Mouse (Mus musculus) layer of hippocampus, adult 9-11 months (tissue): ENCODE measurements around the gene Lbx2.

Experiments
- DNase-seq: peaks from one replicate; pipeline ENCODE4 v3.0.0; 2022

Lbx2 gene

GRCm38 (mm10) chr6:83115011-83115671 lies 29.0 kb downstream of the Lbx2 start, which contains the start of gene Mogs:
Mogs (plus strand) TSS chr6:83115496.
- peak; percentile 91 for DNase-seq

GRCm38 (mm10) chr6:83115682-83116372 lies 29.7 kb downstream of the Lbx2 start:
- peak; percentile 38 for DNase-seq

GRCm38 (mm10) chr6:83116373-83117164 lies 30.4 kb downstream of the Lbx2 start:
- no peak for DNase-seq

GRCm38 (mm10) chr6:83117165-83117438 lies 30.9 kb downstream of the Lbx2 start:
- no peak for DNase-seq

GRCm38 (mm10) chr6:83117616-83118015 lies 31.4 kb downstream of the Lbx2 start:
- DNase-seq = no peak

GRCm38 (mm10) chr6:83118369-83118768 lies 32.2 kb downstream of the Lbx2 start:
- DNase-seq = no peak

GRCm38 (mm10) chr6:83118825-83119733 lies 32.9 kb downstream of the Lbx2 start:
- no peak for DNase-seq

GRCm38 (mm10) chr6:83119734-83120051 lies 33.5 kb downstream of the Lbx2 start:
- no peak for DNase-seq

GRCm38 (mm10) chr6:83120930-83121862 lies 35.0 kb downstream of the Lbx2 start, which contains the start of gene Wbp1:
Wbp1 (minus strand) TSS chr6:83121559.
- DNase-seq = peak; percentile 99

GRCm38 (mm10) chr6:83121863-83122710 lies 35.9 kb downstream of the Lbx2 start:
- DNase-seq = no peak

GRCm38 (mm10) chr6:83122961-83123360 lies 36.8 kb downstream of the Lbx2 start:
- no peak for DNase-seq

- peak; percentile 92 for DNase-seq
Measured at GRCm38 (mm10) chr6:83124851-83125312, 38.7 kb downstream of the Lbx2 start.

- no peak for DNase-seq
Measured at GRCm38 (mm10) chr6:83125331-83125730, 39.2 kb downstream of the Lbx2 start, which contains the start of gene Ino80b. Ino80b (minus strand) TSS chr6:83125431.

GRCm38 (mm10) chr6:83127419-83127818 lies 41.3 kb downstream of the Lbx2 start:
- no peak for DNase-seq

- no peak for DNase-seq
Measured at GRCm38 (mm10) chr6:83131469-83132034, 45.4 kb downstream of the Lbx2 start.

- DNase-seq = no peak
Measured at GRCm38 (mm10) chr6:83132176-83132919, 46.2 kb downstream of the Lbx2 start.

- DNase-seq = no peak
Measured at GRCm38 (mm10) chr6:83134226-83134625, 48.1 kb downstream of the Lbx2 start.

- DNase-seq = no peak
Measured at GRCm38 (mm10) chr6:83134951-83135513, 48.9 kb downstream of the Lbx2 start, which contains the start of gene Rtkn. Rtkn (plus strand) TSS chr6:83135463.

- DNase-seq = no peak
Measured at GRCm38 (mm10) chr6:83135571-83136161, 49.5 kb downstream of the Lbx2 start.
